Mouse (Mus musculus) bone marrow, adult 2 months (tissue): Measurements from ENCODE around the gene Msrb1.

Experiments used
- CTCF ChIP-seq: fragments of 200-500 bp; IDR thresholded peaks from 2 replicates; pipeline ENCODE4 v1.5.1; 2011; ENCODE audit warnings: low read length, control low read depth; ENCODE audit not compliant: control insufficient read depth, insufficient read depth
- POLR2A ChIP-seq: fragments of 200-500 bp; IDR thresholded peaks from 2 replicates; pipeline ENCODE4 v1.6.1; 2011; ENCODE audit warnings: low read depth, mild to moderate bottlenecking, control low read depth, low read length, borderline replicate concordance; ENCODE audit not compliant: control insufficient read depth

DNA sequence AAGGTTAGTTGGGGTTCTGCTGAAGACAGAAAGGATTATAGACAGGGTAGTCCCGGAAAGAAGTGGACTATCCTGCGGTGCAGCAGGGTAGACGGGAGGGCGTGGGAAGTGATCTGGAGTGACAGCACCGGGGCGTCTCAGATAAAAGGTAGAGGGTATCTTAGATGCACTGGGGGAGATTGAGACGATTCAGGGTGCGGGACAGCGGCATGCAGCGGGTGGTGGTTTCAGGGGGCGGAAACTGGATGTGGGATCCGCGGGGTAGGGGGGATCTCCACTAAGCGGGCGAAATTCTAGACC is 12.6 kb upstream of the Msrb1 start:
- TF ChIP-seq CTCF (no peak), POLR2A (no peak)
